Mouse (Mus musculus): ENCODE results near the gene Exoc6. TPM values are rescaled to one million over a fixed set of nuclear protein-coding genes. Genes with fewer than 3 reads are reported as not detected.

The Exoc6 gene
- total RNA-seq, 2 experiments from 2014 or later = 48.1 to 52.3 TPM

Other genes starting within 250 kb of the Exoc6 start
- gene Ide, start 212.6 kb upstream of the Exoc6 start, total RNA-seq (2021) = 10 to 100 TPM; 37.8 to 37.9 TPM
- gene Kif11, start 174.0 kb upstream of the Exoc6 start, total RNA-seq (2021) = 1 to 10 TPM; 1.3 to 1.4 TPM
- 1 to 10 TPM; 1.1 to 1.2 TPM for gene Hhex, start 115.6 kb upstream of the Exoc6 start, total RNA-seq (2021)
- gene Cyp26c1, start 135.2 kb downstream of the Exoc6 start, total RNA-seq (2021) = under 1 TPM in 1 of 2 experiments, not detected in 1; 0.28 TPM
- under 1 TPM; 0.58 to 0.75 TPM for gene Cyp26a1, start 147.4 kb downstream of the Exoc6 start, total RNA-seq (2021)